Mouse (Mus musculus): ENCODE measurements around the gene Chek2. TPM values are rescaled to one million over a fixed set of nuclear protein-coding genes. Genes with fewer than 3 reads are reported as not detected.

Gene Chek2
- polyA plus RNA-seq, 1 experiment from 2014 or later: 13.1 TPM

- 93% methylated on average over 14 of the region's 14 CpGs for WGBS
- Histone ChIP-seq H3K36me3 (no peaks in the 10 kb centered on the region), H3K9ac (replicated peaks) (no peak overlapping the region), H3K27me3 (no peaks in the 10 kb centered on the region), H3K4me3 (no peak overlapping the region), H3K27ac (replicated peaks) (no peak overlapping the region), H3K4me1 (peaks cover 14% of the 10 kb centered on the region), H3K4me2 (replicated peaks) (no peak overlapping the region), H3K9me3 (no peaks in the 10 kb centered on the region)
- no peak for ATAC-seq (replicated peaks)
Observed at GRCm38 (mm10) chr5:110841046-110841862, 1.5 kb downstream of the Chek2 start.

DNA sequence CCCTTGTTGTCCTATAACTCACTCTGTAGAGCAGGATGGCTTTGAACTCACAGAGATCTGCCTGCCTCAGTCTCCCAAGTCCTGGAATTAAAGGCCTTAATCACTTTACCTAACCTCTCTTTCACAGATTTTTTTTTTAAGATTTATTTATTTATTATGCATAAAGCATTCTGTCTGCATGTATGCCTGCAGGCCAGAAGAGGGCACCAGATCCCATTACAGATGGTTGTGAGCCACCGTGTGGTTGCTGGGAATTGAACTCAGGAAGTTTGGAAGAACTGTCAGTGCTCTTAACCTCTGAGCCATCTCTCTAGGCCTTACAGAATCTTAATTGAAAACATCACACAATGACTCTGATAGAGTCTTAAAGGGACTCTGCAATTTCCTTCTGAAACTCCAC is 13.2 kb downstream of the Chek2 start:
- WGBS: 92% methylated on average over 1 of the region's 1 CpGs
- no peak overlapping the region for H3K27ac ChIP-seq (replicated peaks)
- ATAC-seq (replicated peaks): no peak
- peaks cover 5% of the 10 kb centered on the region; the same call in 1 of the 2 replicates for H3K36me3 ChIP-seq
- no peaks in the 10 kb centered on the region for H3K4me1 ChIP-seq
- no peaks in the 10 kb centered on the region for H3K9me3 ChIP-seq
- no peak overlapping the region for H3K4me3 ChIP-seq
- H3K27me3 ChIP-seq: no peaks in the 10 kb centered on the region
- H3K4me2 ChIP-seq (replicated peaks): no peak overlapping the region
- no peak overlapping the region for H3K9ac ChIP-seq (replicated peaks)

DNA sequence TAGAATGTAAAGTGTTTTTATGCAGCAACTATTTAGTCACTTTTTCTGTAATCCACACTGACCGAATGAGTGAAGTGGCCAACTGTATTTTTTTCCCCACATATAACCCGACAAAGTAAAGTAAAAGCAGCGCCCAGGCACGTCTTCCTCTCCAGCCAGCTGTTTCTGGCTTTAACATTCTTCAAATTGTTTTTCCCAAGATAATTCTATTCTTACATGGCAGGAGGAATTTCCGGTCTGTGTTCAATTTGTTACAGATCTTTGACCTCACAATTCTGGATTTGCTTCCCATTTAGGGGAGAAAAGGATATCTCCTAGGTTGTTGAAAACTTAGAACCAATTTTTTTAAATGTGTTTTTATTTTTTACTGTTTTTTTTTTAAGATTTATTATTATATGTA is 17.3 kb downstream of the Chek2 start:
- Histone ChIP-seq H3K27ac (replicated peaks) (no peak overlapping the region), H3K36me3 (0 out of 2 replicates have a peak, but pooled peaks cover 3% of the 10 kb centered on the region), H3K4me1 (peaks cover 5% of the 10 kb centered on the region; the same call in 1 of the 2 replicates), H3K9ac (replicated peaks) (no peak overlapping the region), H3K4me2 (replicated peaks) (no peak overlapping the region), H3K4me3 (no peak overlapping the region), H3K27me3 (no peaks in the 10 kb centered on the region), H3K9me3 (no peaks in the 10 kb centered on the region)
- no peak for ATAC-seq (replicated peaks)
- WGBS: 88% methylated on average over 5 of the region's 5 CpGs

- Histone ChIP-seq H3K9ac (replicated peaks) (no peak overlapping the region), H3K27ac (replicated peaks) (peak overlapping the region; percentile 71), H3K27me3 (no peaks in the 10 kb centered on the region), H3K4me1 (peaks cover 5% of the 10 kb centered on the region; the same call in 1 of the 2 replicates), H3K4me2 (replicated peaks) (0 out of 2 replicates have a peak overlapping the region, but pooled peaks have one; percentile 10), H3K36me3 (no peaks in the 10 kb centered on the region), H3K9me3 (no peaks in the 10 kb centered on the region), H3K4me3 (no peak overlapping the region)
- ATAC-seq (replicated peaks): peak; percentile 46; the same call in 1 of the 2 replicates
- 49% methylated on average over 13 of the region's 13 CpGs for WGBS
Observed at GRCm38 (mm10) chr5:110859013-110859650, 19.4 kb downstream of the Chek2 start.

- WGBS: 75% methylated on average over 5 of the region's 5 CpGs
- no peak overlapping the region for H3K27ac ChIP-seq (replicated peaks)
- no peaks in the 10 kb centered on the region for H3K27me3 ChIP-seq
Observed at GRCm38 (mm10) chr5:110860445-110860844, 20.7 kb downstream of the Chek2 start.

DNA sequence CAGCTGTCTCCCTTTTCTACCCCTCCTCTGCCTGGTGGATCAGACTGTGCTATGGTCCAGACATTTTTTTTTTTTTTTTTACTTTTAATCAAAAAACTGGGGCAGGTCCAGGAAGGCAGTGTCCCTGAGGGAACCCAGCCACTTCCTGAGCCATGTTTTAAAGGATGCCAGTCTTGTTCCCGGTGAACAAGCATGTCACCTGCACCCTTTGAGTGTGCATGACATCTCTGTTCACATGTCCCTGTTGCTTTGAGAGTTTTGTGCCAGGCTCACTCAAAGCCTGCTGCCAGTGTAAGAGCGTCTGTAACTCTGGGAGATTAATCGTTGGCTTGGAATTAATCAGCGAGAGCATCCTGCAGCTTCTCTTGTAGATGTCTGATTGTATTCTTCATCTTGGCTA is 28.7 kb downstream of the Chek2 start:
- no peak overlapping the region for H3K9ac ChIP-seq (replicated peaks)
- H3K27me3 ChIP-seq: no peaks in the 10 kb centered on the region
- 33% methylated on average over 4 of the region's 4 CpGs for WGBS
- no peaks in the 10 kb centered on the region for H3K36me3 ChIP-seq
- no peak overlapping the region for H3K4me3 ChIP-seq
- peaks cover 37% of the 10 kb centered on the region for H3K4me1 ChIP-seq
- H3K4me2 ChIP-seq (replicated peaks): no peak overlapping the region
- no peak for ATAC-seq (replicated peaks)
- H3K27ac ChIP-seq (replicated peaks): peak overlapping the region; percentile 27
- no peaks in the 10 kb centered on the region for H3K9me3 ChIP-seq

More at GRCm38 (mm10) chr5:110860445-110860844, 20.7 kb downstream of the Chek2 start:
- H3K9ac ChIP-seq (replicated peaks): no peak overlapping the region
- ATAC-seq (replicated peaks): no peak
- no peak overlapping the region for H3K4me3 ChIP-seq
- H3K4me2 ChIP-seq (replicated peaks): no peak overlapping the region
- H3K9me3 ChIP-seq: no peaks in the 10 kb centered on the region
- H3K4me1 ChIP-seq: peaks cover 5% of the 10 kb centered on the region; the same call in 1 of the 2 replicates
- H3K36me3 ChIP-seq: no peaks in the 10 kb centered on the region

- Histone ChIP-seq H3K27ac (replicated peaks) (peak overlapping the region; percentile 27), H3K4me2 (replicated peaks) (no peak overlapping the region), H3K36me3 (no peaks in the 10 kb centered on the region), H3K9me3 (no peaks in the 10 kb centered on the region), H3K27me3 (no peaks in the 10 kb centered on the region), H3K9ac (replicated peaks) (no peak overlapping the region), H3K4me1 (peaks cover 41% of the 10 kb centered on the region), H3K4me3 (no peak overlapping the region)
- WGBS: 10% methylated on average over 8 of the region's 8 CpGs
- ATAC-seq (replicated peaks): no peak
Observed at GRCm38 (mm10) chr5:110869242-110869669, 29.5 kb downstream of the Chek2 start.

GRCm38 (mm10) chr5:110873160-110873559 is 33.4 kb downstream of the Chek2 start:
- H3K27ac ChIP-seq (replicated peaks): peak overlapping the region; percentile 39
- WGBS: 35% methylated on average over 6 of the region's 6 CpGs
- no peaks in the 10 kb centered on the region for H3K27me3 ChIP-seq
- peaks cover 47% of the 10 kb centered on the region for H3K4me1 ChIP-seq
- H3K9ac ChIP-seq (replicated peaks): no peak overlapping the region
- no peaks in the 10 kb centered on the region for H3K9me3 ChIP-seq
- H3K4me3 ChIP-seq: no peak overlapping the region
- ATAC-seq (replicated peaks): 0 out of 2 replicates have a peak, but pooled peaks have one; percentile 46
- H3K4me2 ChIP-seq (replicated peaks): no peak overlapping the region
- H3K36me3 ChIP-seq: no peaks in the 10 kb centered on the region

GRCm38 (mm10) chr5:110874711-110875110 is 34.9 kb downstream of the Chek2 start:
- Histone ChIP-seq H3K36me3 (no peaks in the 10 kb centered on the region), H3K27ac (replicated peaks) (no peak overlapping the region), H3K4me3 (no peak overlapping the region), H3K27me3 (no peaks in the 10 kb centered on the region), H3K9ac (replicated peaks) (0 out of 2 replicates have a peak overlapping the region, but pooled peaks have one; percentile 3), H3K4me1 (peaks cover 39% of the 10 kb centered on the region), H3K4me2 (replicated peaks) (no peak overlapping the region), H3K9me3 (no peaks in the 10 kb centered on the region)
- ATAC-seq (replicated peaks): no peak

- H3K27me3 ChIP-seq: no peaks in the 10 kb centered on the region
- WGBS: 95% methylated on average over 1 of the region's 1 CpGs
Observed at GRCm38 (mm10) chr5:110875286-110875685, 35.5 kb downstream of the Chek2 start.

DNA sequence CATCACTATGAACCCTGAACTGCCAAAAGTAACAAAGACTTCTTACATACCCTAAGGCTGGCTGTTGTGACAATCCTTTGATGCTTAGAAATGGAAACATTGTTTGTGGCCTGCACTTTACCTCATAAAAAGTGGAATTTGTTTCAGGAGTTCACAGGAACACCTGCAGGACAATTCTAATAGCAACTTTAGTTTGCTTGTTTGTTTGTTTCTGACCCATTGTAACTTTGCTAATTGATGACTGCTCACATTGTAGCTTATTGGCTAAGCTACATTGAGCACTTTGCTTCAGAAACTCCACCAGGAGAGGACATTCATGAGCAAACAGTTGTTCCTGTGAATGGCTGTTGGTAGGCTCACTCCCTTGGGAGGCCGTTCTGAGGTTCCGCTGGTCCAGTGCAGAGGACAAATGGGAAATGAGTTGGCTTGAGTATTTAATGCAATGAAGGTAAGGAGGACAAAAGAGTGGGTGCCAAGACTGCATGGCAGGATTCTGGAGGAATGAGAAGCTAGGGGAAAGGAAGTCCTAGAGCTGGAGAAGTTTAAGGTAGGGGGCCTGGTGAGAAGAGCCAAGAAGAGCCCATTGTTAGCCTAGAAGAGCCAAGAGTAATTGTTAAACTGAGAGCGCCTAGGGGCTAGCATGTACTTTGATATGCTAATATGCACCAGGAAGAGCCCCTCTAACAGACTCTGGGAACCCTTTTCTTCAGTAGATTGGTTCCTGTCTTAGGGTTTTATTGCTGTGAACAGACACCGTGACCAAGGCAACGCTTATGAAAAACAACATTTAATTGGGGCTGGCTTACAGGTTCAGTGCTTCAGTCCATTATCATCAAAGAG is 38.1 kb downstream of the Chek2 start:
- Histone ChIP-seq H3K9me3 (no peaks in the 10 kb centered on the region), H3K4me3 (no peak overlapping the region), H3K36me3 (no peaks in the 10 kb centered on the region), H3K27me3 (no peaks in the 10 kb centered on the region), H3K4me1 (peaks cover 34% of the 10 kb centered on the region), H3K27ac (replicated peaks) (no peak overlapping the region), H3K4me2 (replicated peaks) (no peak overlapping the region), H3K9ac (replicated peaks) (no peak overlapping the region)
- ATAC-seq (replicated peaks): no peak
- 58% methylated on average over 5 of the region's 5 CpGs for WGBS

More at GRCm38 (mm10) chr5:110875286-110875685, 35.5 kb downstream of the Chek2 start:
- Histone ChIP-seq H3K27ac (replicated peaks) (no peak overlapping the region), H3K9ac (replicated peaks) (no peak overlapping the region), H3K9me3 (no peaks in the 10 kb centered on the region), H3K36me3 (no peaks in the 10 kb centered on the region), H3K4me3 (no peak overlapping the region), H3K4me2 (replicated peaks) (no peak overlapping the region), H3K4me1 (peaks cover 38% of the 10 kb centered on the region)
- no peak for ATAC-seq (replicated peaks)

Data from forebrain, embryonic 15.5 days (tissue).